Mouse (Mus musculus) midbrain, embryonic 16.5 days (tissue): Measurements from ENCODE around the gene Sec11a. TPM values are rescaled to one million over a fixed set of nuclear protein-coding genes. Genes with fewer than 3 reads are reported as not detected.

ENCODE experiments used
- ATAC-seq: fragments of 200-750 bp; cut with Nextera tagmentation; 2 replicates; pipeline ENCODE4 v1.8.0; 2017; ENCODE audit warnings: moderate TSS enrichment
- H3K27ac ChIP-seq: fragments of 300-500 bp; sonication (generic); 2 replicates; pipeline ENCODE4 v1.5.1; 2014; ENCODE audit warnings: mild to moderate bottlenecking, low read length, mixed read lengths
- H3K27me3 ChIP-seq: fragments of 300-500 bp; sonication (generic); 2 replicates; pipeline ENCODE4 v1.6.1; 2014; ENCODE audit warnings: low read depth, low read length, mixed read lengths; ENCODE audit not compliant: control insufficient read depth, insufficient read depth
- H3K36me3 ChIP-seq: fragments of 300-500 bp; sonication (generic); 2 replicates; pipeline ENCODE4 v1.6.1; 2014; ENCODE audit warnings: mild to moderate bottlenecking, low read length, moderate library complexity, mixed read lengths; ENCODE audit not compliant: control insufficient read depth, insufficient read depth
- H3K4me1 ChIP-seq: fragments of 300-500 bp; sonication (generic); 2 replicates; pipeline ENCODE4 v1.6.1; 2014; ENCODE audit warnings: mild to moderate bottlenecking, low read length, mixed read lengths; ENCODE audit not compliant: control insufficient read depth, insufficient read depth
- H3K4me2 ChIP-seq: fragments of 300-500 bp; sonication (generic); 2 replicates; pipeline ENCODE4 v1.6.1; 2014; ENCODE audit warnings: mild to moderate bottlenecking, low read length, mixed read lengths
- H3K4me3 ChIP-seq: fragments of 300-500 bp; sonication (generic); 2 replicates; pipeline ENCODE4 v1.5.1; 2014; ENCODE audit warnings: low read depth, mild to moderate bottlenecking, low read length, moderate library complexity, mixed read lengths
- H3K9ac ChIP-seq: fragments of 300-500 bp; sonication (generic); 2 replicates; pipeline ENCODE4 v1.6.1; 2014; ENCODE audit warnings: low read depth, low read length, mixed read lengths
- H3K9me3 ChIP-seq: fragments of 300-500 bp; sonication (generic); replicated peaks from 2 replicates; pipeline ENCODE4 v1.6.1; 2014; ENCODE audit warnings: mild to moderate bottlenecking, low read length, mixed read lengths; ENCODE audit not compliant: control insufficient read depth, poor library complexity, severe bottlenecking
- WGBS: fragments of 180-500 bp; shearing (Covaris S2); extraction: QIAGEN DNeasy Blood & Tissue Kit; methylation state at CpG from one replicate; pipeline ENCODE4 v1.1.7; 2014; 5-methylcytosine and 5-hydroxymethylcytosine counted together
- polyA plus RNA-seq: library from polyadenylated mRNA; unstranded; fragments of >200 nt; fragmentation: Nextera tagmentation; extraction: Ambion mirVana; gene quantifications from 2 replicates; pipeline ENCODE4 v1.2.1, GENCODE M21; 2015

Sec11a gene
- polyA plus RNA-seq, 1 experiment from 2014 or later = 156 TPM

GRCm38 (mm10) chr7:80893753-80894129 is 53.8 kb downstream of the Sec11a start:
- 90% methylated on average over 6 of the region's 6 CpGs for WGBS

GRCm38 (mm10) chr7:80893086-80893752 is 54.4 kb downstream of the Sec11a start:
- H3K27ac ChIP-seq = no peak overlapping the region

More at GRCm38 (mm10) chr7:80893753-80894129, 53.8 kb downstream of the Sec11a start:
- Histone ChIP-seq H3K4me2 (no peak overlapping the region), H3K27ac (no peak overlapping the region), H3K9ac (no peak overlapping the region), H3K4me1 (peaks cover 2% of the 10 kb centered on the region; the same call in 1 of the 2 replicates), H3K27me3 (no peaks in the 10 kb centered on the region), H3K36me3 (peaks cover 24% of the 10 kb centered on the region), H3K4me3 (no peak overlapping the region), H3K9me3 (no peaks in the 10 kb centered on the region)
- no peak for ATAC-seq

GRCm38 (mm10) chr7:80889841-80890241 is 57.7 kb downstream of the Sec11a start:
- Histone ChIP-seq H3K4me2 (no peak overlapping the region), H3K27ac (no peak overlapping the region), H3K9me3 (no peaks in the 10 kb centered on the region), H3K9ac (no peak overlapping the region), H3K4me3 (no peak overlapping the region), H3K4me1 (peaks cover 2% of the 10 kb centered on the region; the same call in 1 of the 2 replicates), H3K36me3 (peaks cover 15% of the 10 kb centered on the region), H3K27me3 (no peaks in the 10 kb centered on the region)
- ATAC-seq = no peak
- WGBS = 86% methylated on average over 13 of the region's 13 CpGs

More at GRCm38 (mm10) chr7:80893086-80893752, 54.4 kb downstream of the Sec11a start:
- H3K4me2 ChIP-seq = no peak overlapping the region
- 96% methylated on average over 15 of the region's 15 CpGs for WGBS
- no peak for ATAC-seq
- peaks cover 24% of the 10 kb centered on the region for H3K36me3 ChIP-seq
- H3K4me3 ChIP-seq = no peak overlapping the region
- H3K4me1 ChIP-seq = peaks cover 2% of the 10 kb centered on the region; the same call in 1 of the 2 replicates
- H3K27me3 ChIP-seq = no peaks in the 10 kb centered on the region
- H3K9ac ChIP-seq = no peak overlapping the region
- no peaks in the 10 kb centered on the region for H3K9me3 ChIP-seq

- Histone ChIP-seq H3K9ac (0 out of 2 replicates have a peak overlapping the region, but pooled peaks have one; percentile 16), H3K27me3 (no peaks in the 10 kb centered on the region), H3K4me3 (no peak overlapping the region), H3K4me2 (no peak overlapping the region), H3K9me3 (no peaks in the 10 kb centered on the region), H3K27ac (no peak overlapping the region), H3K36me3 (peaks cover 15% of the 10 kb centered on the region), H3K4me1 (peaks cover 2% of the 10 kb centered on the region; the same call in 1 of the 2 replicates)
- ATAC-seq = peak; percentile 50
- WGBS = 47% methylated on average over 9 of the region's 9 CpGs
Observed at GRCm38 (mm10) chr7:80889021-80889511, 58.5 kb downstream of the Sec11a start.

DNA sequence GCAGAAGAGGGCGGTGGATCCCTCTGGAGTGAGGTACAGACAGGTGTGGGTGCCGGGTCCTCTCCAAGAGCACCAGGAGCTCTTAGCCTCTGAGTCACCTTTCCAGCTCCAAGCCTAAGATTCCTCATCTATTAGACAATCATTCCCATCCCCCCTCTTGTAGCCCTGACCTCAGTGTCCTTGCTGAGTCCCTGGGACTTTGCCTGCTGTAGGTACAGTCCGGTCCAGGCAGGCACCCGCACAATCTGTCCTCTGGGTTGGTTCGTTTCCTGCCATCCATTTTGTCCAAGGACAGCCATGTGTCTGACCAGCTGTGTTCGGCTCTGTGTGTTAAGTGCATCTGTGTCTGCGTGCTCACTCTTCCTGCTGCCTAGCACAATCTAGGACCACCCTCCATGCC is 59.0 kb downstream of the Sec11a start:
- H3K27ac ChIP-seq = no peak overlapping the region
- no peak overlapping the region for H3K9ac ChIP-seq
- H3K9me3 ChIP-seq = no peaks in the 10 kb centered on the region
- no peak; the same call in 1 of the 2 replicates for ATAC-seq
- peaks cover 12% of the 10 kb centered on the region for H3K36me3 ChIP-seq
- H3K4me2 ChIP-seq = no peak overlapping the region
- H3K27me3 ChIP-seq = no peaks in the 10 kb centered on the region
- WGBS = 81% methylated on average over 7 of the region's 7 CpGs
- H3K4me3 ChIP-seq = no peak overlapping the region
- H3K4me1 ChIP-seq = peaks cover 2% of the 10 kb centered on the region; the same call in 1 of the 2 replicates

- Histone ChIP-seq H3K9ac (no peak overlapping the region), H3K4me3 (no peak overlapping the region), H3K4me1 (peaks cover 2% of the 10 kb centered on the region; the same call in 1 of the 2 replicates), H3K4me2 (no peak overlapping the region), H3K9me3 (no peaks in the 10 kb centered on the region), H3K27me3 (no peaks in the 10 kb centered on the region), H3K36me3 (no peaks in the 10 kb centered on the region), H3K27ac (no peak overlapping the region)
- no peak for ATAC-seq
- 38% methylated on average over 1 of the region's 1 CpGs for WGBS
Observed at GRCm38 (mm10) chr7:80885666-80886065, 61.9 kb downstream of the Sec11a start.

DNA sequence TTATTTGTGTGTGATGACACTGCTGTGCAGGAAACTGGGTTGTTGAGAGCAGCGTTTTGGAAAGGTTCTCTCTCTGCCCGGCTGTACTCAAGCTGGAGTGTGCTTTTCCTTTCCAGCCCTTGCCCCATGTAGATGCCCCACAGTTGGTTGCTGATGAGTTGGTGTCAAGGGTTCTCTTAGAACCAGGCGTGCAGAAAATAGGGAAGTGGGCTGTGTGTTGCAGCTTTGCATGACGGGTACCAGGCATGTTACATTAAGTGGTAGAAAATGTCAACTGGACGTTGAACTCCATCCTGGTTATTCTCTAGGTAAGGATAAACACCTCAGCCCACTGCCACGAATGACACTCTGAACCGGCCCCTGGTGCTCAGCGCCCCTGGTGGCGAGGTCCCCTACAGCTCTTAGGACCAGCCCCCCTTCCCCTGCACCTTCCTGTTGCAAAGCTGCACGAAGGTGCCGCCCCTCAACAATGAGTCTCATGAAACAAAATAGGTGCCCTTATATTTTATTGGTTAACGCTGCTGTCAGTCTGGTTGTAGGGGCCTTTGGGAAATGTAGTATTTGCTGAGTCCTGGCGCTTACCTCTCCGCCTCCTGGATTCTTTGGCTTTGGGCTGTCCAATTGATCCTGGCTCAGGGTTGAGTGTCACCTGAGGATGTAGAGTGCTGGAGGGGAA is 64.6 kb downstream of the Sec11a start:
- H3K9ac ChIP-seq = peak overlapping the region; percentile 46; the same call in 1 of the 2 replicates
- no peaks in the 10 kb centered on the region for H3K36me3 ChIP-seq
- no peaks in the 10 kb centered on the region for H3K9me3 ChIP-seq
- 23% methylated on average over 14 of the region's 14 CpGs for WGBS
- no peaks in the 10 kb centered on the region for H3K4me1 ChIP-seq
- H3K4me3 ChIP-seq = peak overlapping the region; percentile 26
- H3K27ac ChIP-seq = no peak overlapping the region
- peak overlapping the region; percentile 59 for H3K4me2 ChIP-seq
- no peaks in the 10 kb centered on the region for H3K27me3 ChIP-seq
- ATAC-seq = peak; percentile 91

- H3K4me1 ChIP-seq = no peaks in the 10 kb centered on the region
- H3K4me3 ChIP-seq = no peak overlapping the region
- H3K4me2 ChIP-seq = no peak overlapping the region
- H3K9me3 ChIP-seq = no peaks in the 10 kb centered on the region
- no peak overlapping the region for H3K9ac ChIP-seq
- H3K27ac ChIP-seq = no peak overlapping the region
- 29% methylated on average over 37 of the region's 37 CpGs for WGBS
- H3K27me3 ChIP-seq = no peaks in the 10 kb centered on the region
- no peak for ATAC-seq
- H3K36me3 ChIP-seq = peaks cover 14% of the 10 kb centered on the region
Observed at GRCm38 (mm10) chr7:80875727-80876126, 71.9 kb downstream of the Sec11a start.

- Histone ChIP-seq H3K4me2 (no peak overlapping the region), H3K4me1 (no peaks in the 10 kb centered on the region), H3K27ac (no peak overlapping the region), H3K9ac (no peak overlapping the region), H3K4me3 (no peak overlapping the region), H3K27me3 (no peaks in the 10 kb centered on the region), H3K36me3 (peaks cover 22% of the 10 kb centered on the region), H3K9me3 (no peaks in the 10 kb centered on the region)
- no peak for ATAC-seq
- WGBS = 92% methylated on average over 2 of the region's 2 CpGs
Observed at GRCm38 (mm10) chr7:80873631-80874030, 73.9 kb downstream of the Sec11a start.
